Mouse (Mus musculus) 3T3-L1 (cell line): ENCODE results near the gene Trmt13.
"Not testable (repeated sequence)": the region's sequence is repeated elsewhere in the genome, so short reads cannot be mapped to it uniquely, and the experiment has no call there.

Experiments used
- DNase-seq: peaks from one replicate; pipeline ENCODE4 v3.0.0-alpha.2; 2015; ENCODE audit warnings: low read depth, low spot score

The Trmt13 gene

GRCm38 (mm10) chr3:116614295-116614892, at the start of gene Trmt13:
Gene Trmt13, minus strand, starts transcription at chr3:116614587.
- DNase-seq: no peak

- DNase-seq: peak; percentile 92
Observed at GRCm38 (mm10) chr3:116662463-116662863, 48.1 kb upstream of the Trmt13 start, which contains the start of gene Mfsd14a. Gene Mfsd14a, minus strand, starts transcription at chr3:116662677.

- DNase-seq: no peak
Observed at GRCm38 (mm10) chr3:116661870-116662414, 47.6 kb upstream of the Trmt13 start.

GRCm38 (mm10) chr3:116661288-116661869, 47.0 kb upstream of the Trmt13 start:
- peak; percentile 43 for DNase-seq

GRCm38 (mm10) chr3:116659856-116660430, 45.6 kb upstream of the Trmt13 start:
- DNase-seq: no peak

- DNase-seq: no peak
Observed at GRCm38 (mm10) chr3:116658928-116659565, 44.7 kb upstream of the Trmt13 start.

- no peak for DNase-seq
Observed at GRCm38 (mm10) chr3:116656184-116656965, 42.0 kb upstream of the Trmt13 start.

GRCm38 (mm10) chr3:116654051-116654450, 39.7 kb upstream of the Trmt13 start:
- DNase-seq: not testable (repeated sequence)

- DNase-seq: no peak
Observed at GRCm38 (mm10) chr3:116653278-116653945, 39.0 kb upstream of the Trmt13 start.

- DNase-seq: peak; percentile 67
Observed at GRCm38 (mm10) chr3:116652033-116652446, 37.7 kb upstream of the Trmt13 start.

GRCm38 (mm10) chr3:116650698-116651097, 36.3 kb upstream of the Trmt13 start:
- no peak for DNase-seq

- DNase-seq: no peak
Observed at GRCm38 (mm10) chr3:116648805-116649204, 34.4 kb upstream of the Trmt13 start.

GRCm38 (mm10) chr3:116646387-116646786, 32.0 kb upstream of the Trmt13 start:
- DNase-seq: no peak

- DNase-seq: no peak
Observed at GRCm38 (mm10) chr3:116642373-116642772, 28.0 kb upstream of the Trmt13 start.

- no peak for DNase-seq
Observed at GRCm38 (mm10) chr3:116641811-116642371, 27.5 kb upstream of the Trmt13 start.

- DNase-seq: peak; percentile 14
Observed at GRCm38 (mm10) chr3:116640024-116640423, 25.6 kb upstream of the Trmt13 start.

GRCm38 (mm10) chr3:116638572-116638971, 24.2 kb upstream of the Trmt13 start:
- DNase-seq: no peak

GRCm38 (mm10) chr3:116637693-116638476, 23.5 kb upstream of the Trmt13 start:
- DNase-seq: no peak

GRCm38 (mm10) chr3:116635799-116636198, 21.4 kb upstream of the Trmt13 start:
- no peak for DNase-seq

- DNase-seq: no peak
Observed at GRCm38 (mm10) chr3:116634853-116635252, 20.5 kb upstream of the Trmt13 start.
